Mouse (Mus musculus) forebrain, embryonic 16.5 days (tissue): ENCODE data around the gene Nap1l1. TPM values are rescaled to one million over a fixed set of nuclear protein-coding genes. Genes with fewer than 3 reads are reported as not detected.

Experiments
- polyA plus RNA-seq: library from polyadenylated mRNA; unstranded; fragments of >200 nt; fragmentation: Nextera tagmentation; extraction: Ambion mirVana; gene quantifications from 2 replicates; pipeline ENCODE4 v1.2.1, GENCODE M21; 2015

Gene Nap1l1
- polyA plus RNA-seq, 1 experiment from 2014 or later, result 199 TPM

Other genes starting within 250 kb of the Nap1l1 start
- 6.4 and 6.5 TPM in 2 replicates for gene Bbs10, start 174.5 kb upstream of the Nap1l1 start, polyA plus RNA-seq
- 24.4 and 25.3 TPM in 2 replicates for gene Phlda1, start 33.1 kb downstream of the Nap1l1 start, polyA plus RNA-seq